Mouse (Mus musculus) myocyte (in vitro differentiated cells): ENCODE results near the gene Ppm1e. TPM values are rescaled to one million over a fixed set of nuclear protein-coding genes. Genes with fewer than 3 reads are reported as not detected.

Source experiments
- H3K27me3 ChIP-seq: one replicate; pipeline ENCODE4 v1.6.1; 2011; ENCODE audit not compliant: control insufficient read depth, insufficient read depth, insufficient read length
- H3K36me3 ChIP-seq: one replicate; pipeline ENCODE4 v1.6.1; 2011; ENCODE audit not compliant: control insufficient read depth, insufficient read depth
- H3K4me2 ChIP-seq: one replicate; pipeline ENCODE4 v1.6.1; 2011; ENCODE audit warnings: low read depth, control low read depth
- H3K4me3 ChIP-seq: one replicate; pipeline ENCODE4 v1.5.1; 2011; ENCODE audit warnings: mild to moderate bottlenecking, control low read depth, moderate library complexity
- H3K79me2 ChIP-seq: one replicate; pipeline ENCODE4 v1.6.1; 2011; ENCODE audit not compliant: control insufficient read depth, insufficient read depth
- H3ac ChIP-seq: one replicate; pipeline ENCODE4 v1.6.1; 2011; ENCODE audit not compliant: control insufficient read depth, insufficient read length
- CEBPB ChIP-seq: IDR thresholded peaks from 2 replicates; pipeline ENCODE4 v1.6.1; 2011; ENCODE audit warnings: mild to moderate bottlenecking, moderate library complexity; ENCODE audit not compliant: poor library complexity, insufficient read depth, severe bottlenecking
- E2F4 ChIP-seq: IDR thresholded peaks from one replicate; pipeline ENCODE4 v1.6.1; 2011; ENCODE audit warnings: mild to moderate bottlenecking, control low read depth, moderate library complexity; ENCODE audit not compliant: insufficient read depth
- MAX ChIP-seq: IDR thresholded peaks from one replicate; pipeline ENCODE4 v1.6.1; 2011; ENCODE audit warnings: low read depth, mild to moderate bottlenecking, control low read depth
- MYOD1 ChIP-seq, 3 experiments: IDR thresholded peaks; one replicate each; pipeline ENCODE4 v1.6.1; 2011; ENCODE audit warnings: control low read depth in 2 of 3, low read depth in 2 of 3, mild to moderate bottlenecking in 2 of 3, moderate library complexity in 1 of 3; ENCODE audit not compliant: insufficient read length in 2 of 3, control insufficient read depth in 1 of 3
- MYOG ChIP-seq, 3 experiments: IDR thresholded peaks; one replicate each; pipeline ENCODE4 v1.6.1; 2011; ENCODE audit warnings: control low read depth in 2 of 3, low read depth in 2 of 3, mild to moderate bottlenecking in 2 of 3; ENCODE audit not compliant: insufficient read length in 2 of 3, control insufficient read depth in 1 of 3, insufficient read depth in 1 of 3
- POLR2A ChIP-seq: IDR thresholded peaks from one replicate; pipeline ENCODE4 v1.6.1; 2011; ENCODE audit warnings: low read depth, mild to moderate bottlenecking, control low read depth, moderate library complexity; ENCODE audit not compliant: insufficient read length
- POLR2AphosphoS2 ChIP-seq: IDR thresholded peaks from one replicate; pipeline ENCODE4 v1.6.1; 2011; ENCODE audit warnings: low read depth, control low read depth; ENCODE audit not compliant: insufficient read length
- REST ChIP-seq: IDR thresholded peaks from one replicate; pipeline ENCODE4 v1.6.1; 2011; ENCODE audit warnings: mild to moderate bottlenecking, control low read depth, moderate library complexity; ENCODE audit not compliant: insufficient read depth, insufficient read length
- SRF ChIP-seq: IDR thresholded peaks from one replicate; pipeline ENCODE4 v1.6.1; 2011; ENCODE audit warnings: low read depth; ENCODE audit not compliant: control insufficient read depth, insufficient read length
- TCF12 ChIP-seq: IDR thresholded peaks from one replicate; pipeline ENCODE4 v1.6.1; 2011; ENCODE audit warnings: mild to moderate bottlenecking, control low read depth; ENCODE audit not compliant: poor library complexity, insufficient read depth, severe bottlenecking
- TCF3 ChIP-seq: IDR thresholded peaks from one replicate; pipeline ENCODE4 v1.6.1; 2011; ENCODE audit warnings: low read depth, control low read depth; ENCODE audit not compliant: insufficient read length
- USF1 ChIP-seq: IDR thresholded peaks from one replicate; pipeline ENCODE4 v1.6.1; 2011; ENCODE audit warnings: low read depth, mild to moderate bottlenecking, control low read depth, moderate library complexity
- polyA plus RNA-seq: library from polyadenylated mRNA; unstranded; fragments of >200 nt; fragmentation: generic; extraction: Trizol; gene quantifications from one replicate; pipeline ENCODE4 v1.2.1, GENCODE M21; 2012; ENCODE audit warnings: missing spikeins

Ppm1e gene
- polyA plus RNA-seq, 1 experiment: 1.4 TPM

DNA sequence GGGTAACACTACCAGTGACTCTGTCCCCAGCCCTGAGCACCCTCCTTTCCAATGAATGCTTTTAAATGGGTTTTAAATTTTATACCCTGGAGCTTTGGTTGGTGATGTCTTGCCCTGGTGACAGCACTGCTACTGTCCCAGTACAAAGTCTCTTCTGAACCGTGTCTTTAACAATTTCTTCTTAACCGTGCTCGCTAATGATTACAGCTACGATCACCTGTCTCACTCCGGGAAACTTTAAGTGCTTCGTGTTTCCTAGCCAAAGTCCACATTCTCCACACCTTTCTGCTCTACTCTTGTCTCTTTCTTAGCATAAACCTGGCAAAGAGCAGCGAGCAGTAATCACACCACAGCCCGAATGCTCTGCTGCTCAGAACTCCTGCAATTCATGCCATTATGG, 69.5 kb downstream of the Ppm1e start:
- H3K36me3 ChIP-seq: no peaks in the 10 kb centered on the region
- no peaks in the 10 kb centered on the region for H3K79me2 ChIP-seq
- no peaks in the 10 kb centered on the region for H3K27me3 ChIP-seq
- H3ac ChIP-seq: no peak overlapping the region
- H3K4me3 ChIP-seq: no peak overlapping the region
- no peak overlapping the region for H3K4me2 ChIP-seq
- TF ChIP-seq TCF3 (no peak), MAX (no peak), E2F4 (no peak), USF1 (no peak), POLR2A (no peak), POLR2AphosphoS2 (no peak), MYOG (IDR thresholded peaks at IDR 0.05; ENCODE audit: control insufficient read depth in 1 of 3, insufficient read depth in 1 of 3, insufficient read length in 2 of 3, low read depth in 2 of 3) (no peak), SRF (no peak), MYOD1 (IDR thresholded peaks at IDR 0.05; ENCODE audit: control insufficient read depth in 1 of 3, insufficient read length in 2 of 3, low read depth in 2 of 3) (no peak), REST (no peak), CEBPB (no peak), TCF12 (no peak)

- no peak for TF ChIP-seq POLR2A
- no peak for TF ChIP-seq USF1
- TF ChIP-seq REST: no peak
- no peak for TF ChIP-seq SRF
- TF ChIP-seq TCF12: no peak
- no peak for TF ChIP-seq TCF3
- TF ChIP-seq E2F4: no peak
- no peak for TF ChIP-seq MAX
Measured at GRCm38 (mm10) chr11:87286194-87286593, 72.6 kb downstream of the Ppm1e start.

GRCm38 (mm10) chr11:87281907-87282475, 76.8 kb downstream of the Ppm1e start:
- Histone ChIP-seq H3K4me3 (no peak overlapping the region), H3K4me2 (no peak overlapping the region), H3ac (no peak overlapping the region), H3K27me3 (no peaks in the 10 kb centered on the region), H3K36me3 (no peaks in the 10 kb centered on the region), H3K79me2 (no peaks in the 10 kb centered on the region)
- TF ChIP-seq REST: no peak
- TF ChIP-seq USF1: no peak
- TF ChIP-seq POLR2A: no peak
- TF ChIP-seq TCF3: no peak

More at GRCm38 (mm10) chr11:87286194-87286593, 72.6 kb downstream of the Ppm1e start:
- H3ac ChIP-seq: no peak overlapping the region
- H3K27me3 ChIP-seq: no peaks in the 10 kb centered on the region
- H3K36me3 ChIP-seq: no peaks in the 10 kb centered on the region
- H3K79me2 ChIP-seq: no peaks in the 10 kb centered on the region
- H3K4me3 ChIP-seq: no peak overlapping the region
- no peak overlapping the region for H3K4me2 ChIP-seq

DNA sequence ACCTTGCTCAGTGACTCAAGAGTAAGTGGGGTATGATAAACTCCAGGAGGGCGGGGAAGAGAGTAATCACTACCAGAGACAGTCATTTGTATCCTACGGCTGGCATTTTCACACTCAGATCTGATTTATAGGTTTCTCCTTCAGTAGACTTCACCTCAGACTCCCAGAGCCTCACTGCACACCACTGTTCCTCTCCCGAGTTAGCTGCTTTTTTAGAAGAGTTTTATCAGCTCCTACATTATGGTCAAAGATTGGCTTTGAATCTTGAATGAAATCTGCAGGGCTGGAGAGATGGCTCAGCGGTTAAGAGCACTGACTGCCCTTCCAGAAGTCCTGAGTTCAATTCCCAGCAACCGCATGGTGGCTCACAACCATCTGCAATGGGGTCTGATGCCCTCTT, 79.4 kb downstream of the Ppm1e start:
- Histone ChIP-seq H3K4me2 (no peak overlapping the region), H3ac (no peak overlapping the region), H3K4me3 (no peak overlapping the region), H3K27me3 (no peaks in the 10 kb centered on the region), H3K36me3 (no peaks in the 10 kb centered on the region), H3K79me2 (no peaks in the 10 kb centered on the region)
- TF ChIP-seq SRF: no peak
- TF ChIP-seq CEBPB: no peak
- TF ChIP-seq POLR2AphosphoS2: no peak
- TF ChIP-seq TCF3: no peak
- no peak for TF ChIP-seq E2F4
- no peak for TF ChIP-seq MYOG (IDR thresholded peaks at IDR 0.05; ENCODE audit: control insufficient read depth in 1 of 3, insufficient read depth in 1 of 3, insufficient read length in 2 of 3, low read depth in 2 of 3)
- no peak for TF ChIP-seq USF1
- TF ChIP-seq MAX: no peak
- no peak for TF ChIP-seq MYOD1 (IDR thresholded peaks at IDR 0.05; ENCODE audit: control insufficient read depth in 1 of 3, insufficient read length in 2 of 3, low read depth in 2 of 3)
- TF ChIP-seq TCF12: no peak

GRCm38 (mm10) chr11:87278807-87279206, 80.0 kb downstream of the Ppm1e start:
- no peak for TF ChIP-seq TCF12
- no peak for TF ChIP-seq MYOD1 (IDR thresholded peaks at IDR 0.05; ENCODE audit: control insufficient read depth in 1 of 3, insufficient read length in 2 of 3, low read depth in 2 of 3)
- TF ChIP-seq TCF3: no peak
- no peak for TF ChIP-seq CEBPB
- no peak for TF ChIP-seq REST
- TF ChIP-seq E2F4: no peak
- TF ChIP-seq MAX: no peak
- no peak for TF ChIP-seq POLR2AphosphoS2
- TF ChIP-seq POLR2A: no peak
- TF ChIP-seq SRF: no peak
- TF ChIP-seq USF1: no peak
- TF ChIP-seq MYOG (IDR thresholded peaks at IDR 0.05; ENCODE audit: control insufficient read depth in 1 of 3, insufficient read depth in 1 of 3, insufficient read length in 2 of 3, low read depth in 2 of 3): no peak
- no peak overlapping the region for H3K4me3 ChIP-seq
- no peak overlapping the region for H3K4me2 ChIP-seq
- H3K36me3 ChIP-seq: no peaks in the 10 kb centered on the region
- H3K27me3 ChIP-seq: no peaks in the 10 kb centered on the region
- H3K79me2 ChIP-seq: no peaks in the 10 kb centered on the region
- no peak overlapping the region for H3ac ChIP-seq
